Mouse (Mus musculus): ENCODE measurements around the gene Zbtb26. TPM values are rescaled to one million over a fixed set of nuclear protein-coding genes. Genes with fewer than 3 reads are reported as not detected.
A peak's percentile ranks its signal among the peaks of the same experiment; 100 is the strongest.

Gene Zbtb26
- polyA plus RNA-seq, 1 experiment from 2014 or later: 3.5 TPM

GRCm38 (mm10) chr2:37479559-37479958 lies 36.6 kb upstream of the Zbtb26 start:
- TF ChIP-seq CTCF (IDR thresholded peaks at IDR 0.05; ENCODE audit: low read depth): no peak
- no peak overlapping the region for H3K4me2 ChIP-seq (ENCODE audit: low read length)
- ATAC-seq (replicated peaks; ENCODE audit: low FRiP score, low read depth): no peak

DNA sequence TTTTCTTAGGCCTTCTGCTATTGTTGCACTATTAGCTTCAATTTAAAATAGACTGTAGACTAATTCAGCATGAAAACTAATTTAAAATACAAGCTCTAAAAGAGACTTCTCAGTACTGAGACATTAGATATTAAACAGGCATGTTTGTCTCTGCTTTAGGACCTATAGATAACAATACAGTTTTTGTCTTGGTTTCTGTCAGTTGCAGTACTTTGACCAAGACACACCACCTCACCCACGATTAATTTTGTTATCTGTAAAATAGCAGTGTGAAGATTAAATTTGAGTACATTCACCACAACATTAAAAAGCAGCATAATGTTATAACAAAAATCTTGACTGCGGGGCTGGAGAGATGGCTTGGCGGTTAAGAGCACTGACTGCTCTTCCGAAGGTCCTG lies 23.3 kb upstream of the Zbtb26 start:
- ATAC-seq (replicated peaks; ENCODE audit: low FRiP score, low read depth): no peak

More at GRCm38 (mm10) chr2:37479559-37479958, 36.6 kb upstream of the Zbtb26 start:
- Histone ChIP-seq H3K4me1 (replicated peaks; ENCODE audit: insufficient read depth, low read length) (no peaks in the 10 kb centered on the region), H3K27ac (no peak overlapping the region), H3K9me3 (replicated peaks; ENCODE audit: low read length) (no peaks in the 10 kb centered on the region), H3K27me3 (ENCODE audit: insufficient read depth, low read length) (no peaks in the 10 kb centered on the region), H3K36me3 (ENCODE audit: insufficient read depth, low read length) (peaks cover 25% of the 10 kb centered on the region), H3K9ac (ENCODE audit: low read depth, low read length) (no peak overlapping the region), H3K4me3 (replicated peaks; ENCODE audit: low read depth, low read length) (no peak overlapping the region)
- no peak for DNase-seq (ENCODE audit: low spot score)

DNA sequence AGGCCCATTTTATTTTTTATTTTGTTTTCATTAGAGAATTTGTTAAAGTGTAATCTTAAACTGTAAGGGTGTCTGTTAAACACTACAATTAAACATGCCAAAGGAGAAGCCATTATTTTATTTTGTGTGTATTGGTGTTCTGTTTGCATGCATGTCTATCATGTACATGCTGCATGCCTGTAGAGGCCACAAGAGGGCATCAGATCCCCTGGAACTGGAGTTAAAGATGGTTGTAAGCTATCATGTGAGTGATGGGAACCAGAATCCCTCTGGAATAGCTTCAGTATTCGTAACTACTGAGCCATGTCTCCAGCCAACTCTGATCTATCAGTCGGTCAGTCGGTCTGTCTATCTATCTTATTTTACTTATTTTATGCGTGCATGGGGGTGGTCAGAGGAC lies 17.8 kb upstream of the Zbtb26 start:
- peak; percentile 25; the same call in 1 of the 2 replicates for TF ChIP-seq CTCF (IDR thresholded peaks at IDR 0.05; ENCODE audit: low read depth)
- Histone ChIP-seq H3K9ac (ENCODE audit: low read depth, low read length) (no peak overlapping the region), H3K4me1 (replicated peaks; ENCODE audit: insufficient read depth, low read length) (no peaks in the 10 kb centered on the region), H3K27me3 (ENCODE audit: insufficient read depth, low read length) (no peaks in the 10 kb centered on the region), H3K36me3 (ENCODE audit: insufficient read depth, low read length) (no peaks in the 10 kb centered on the region), H3K4me2 (ENCODE audit: low read length) (no peak overlapping the region), H3K9me3 (replicated peaks; ENCODE audit: low read length) (no peaks in the 10 kb centered on the region), H3K4me3 (replicated peaks; ENCODE audit: low read depth, low read length) (no peak overlapping the region), H3K27ac (no peak overlapping the region)
- 94% methylated on average over 4 of the region's 4 CpGs for WGBS
- no peak for DNase-seq (ENCODE audit: low spot score)
- ATAC-seq (replicated peaks; ENCODE audit: low FRiP score, low read depth): no peak

More for the DNA sequence above, 23.3 kb upstream of the Zbtb26 start:
- H3K36me3 ChIP-seq (ENCODE audit: insufficient read depth, low read length): 0 out of 2 replicates have a peak, but pooled peaks cover 6% of the 10 kb centered on the region
- no peaks in the 10 kb centered on the region for H3K27me3 ChIP-seq (ENCODE audit: insufficient read depth, low read length)
- no peaks in the 10 kb centered on the region for H3K4me1 ChIP-seq (replicated peaks; ENCODE audit: insufficient read depth, low read length)
- H3K9ac ChIP-seq (ENCODE audit: low read depth, low read length): no peak overlapping the region
- H3K4me3 ChIP-seq (replicated peaks; ENCODE audit: low read depth, low read length): no peak overlapping the region
- no peaks in the 10 kb centered on the region for H3K9me3 ChIP-seq (replicated peaks; ENCODE audit: low read length)
- TF ChIP-seq CTCF (IDR thresholded peaks at IDR 0.05; ENCODE audit: low read depth): no peak
- no peak overlapping the region for H3K4me2 ChIP-seq (ENCODE audit: low read length)
- WGBS: 95% methylated on average over 4 of the region's 4 CpGs
- no peak for DNase-seq (ENCODE audit: low spot score)
- H3K27ac ChIP-seq: no peak overlapping the region

DNA sequence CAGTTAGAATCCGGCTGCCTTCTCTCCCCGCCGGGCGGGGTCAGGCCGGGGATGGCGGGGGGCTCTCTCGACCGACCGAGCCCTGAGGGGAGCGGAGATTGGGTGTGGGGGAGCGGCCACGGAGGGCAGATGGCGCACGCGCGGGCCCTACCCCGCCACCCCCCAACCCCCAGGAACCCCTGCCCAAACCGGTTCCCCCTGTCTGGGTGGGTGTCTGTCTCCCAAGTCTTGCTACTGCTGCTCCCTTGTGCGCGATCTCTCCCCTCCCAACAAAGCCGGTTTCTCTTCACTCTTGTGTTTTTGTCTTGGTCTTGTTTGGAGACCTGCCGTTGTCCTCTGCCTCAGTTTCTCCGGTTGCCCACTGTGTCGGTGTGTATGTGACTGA lies 9.4 kb upstream of the Zbtb26 start:
- Histone ChIP-seq H3K27me3 (ENCODE audit: insufficient read depth, low read length) (no peaks in the 10 kb centered on the region), H3K9me3 (replicated peaks; ENCODE audit: low read length) (no peaks in the 10 kb centered on the region), H3K4me2 (ENCODE audit: low read length) (peak overlapping the region; percentile 77), H3K36me3 (ENCODE audit: insufficient read depth, low read length) (no peaks in the 10 kb centered on the region), H3K4me1 (replicated peaks; ENCODE audit: insufficient read depth, low read length) (peaks cover 5% of the 10 kb centered on the region; the same call in 1 of the 2 replicates), H3K4me3 (replicated peaks; ENCODE audit: low read depth, low read length) (peak overlapping the region; percentile 90), H3K27ac (peak overlapping the region; percentile 89), H3K9ac (ENCODE audit: low read depth, low read length) (peak overlapping the region; percentile 95)
- ATAC-seq (replicated peaks; ENCODE audit: low FRiP score, low read depth) (peak; percentile 84), DNase-seq (ENCODE audit: low spot score) (no peak)
- WGBS: 1% methylated on average over 19 of the region's 24 CpGs
- TF ChIP-seq CTCF (IDR thresholded peaks at IDR 0.05; ENCODE audit: low read depth): no peak

DNA sequence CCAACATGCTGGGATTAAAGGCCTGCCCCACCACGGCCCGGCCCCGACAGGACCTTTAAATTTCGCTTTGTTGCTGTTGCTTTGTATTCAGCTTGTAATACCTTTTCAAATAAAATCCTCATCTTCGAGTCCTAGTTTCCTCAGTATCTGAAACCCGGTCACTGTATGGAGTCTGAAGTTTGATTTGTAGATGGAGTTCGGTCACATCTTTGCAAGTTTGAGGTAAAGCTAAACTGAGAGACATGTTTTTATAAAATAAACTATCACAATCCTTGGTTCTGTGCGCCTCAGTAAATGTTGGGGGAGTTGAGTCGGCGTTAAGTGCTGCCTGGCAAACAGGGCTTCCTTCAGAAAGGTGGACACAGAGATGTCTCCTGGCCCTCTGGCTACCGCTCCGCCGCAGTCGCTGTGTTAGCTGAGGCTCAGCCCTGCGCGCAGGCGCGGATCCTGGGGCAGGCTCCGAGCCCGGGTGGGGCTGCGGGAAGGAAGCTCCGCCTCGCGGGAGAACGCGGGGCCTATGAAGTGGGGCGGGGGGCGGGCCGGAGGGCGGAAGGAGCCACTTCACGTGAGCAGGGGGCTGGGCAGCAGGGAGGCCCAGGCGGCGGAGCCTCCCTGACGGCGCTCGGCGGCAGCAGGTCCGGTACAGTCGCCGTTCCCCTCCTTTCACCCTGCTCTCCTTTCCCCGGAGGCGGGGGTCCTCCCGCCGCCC lies 8.9 kb upstream of the Zbtb26 start:
- no peak for TF ChIP-seq CTCF (IDR thresholded peaks at IDR 0.05; ENCODE audit: low read depth)
- Histone ChIP-seq H3K4me3 (replicated peaks; ENCODE audit: low read depth, low read length) (peak overlapping the region; percentile 90), H3K4me2 (ENCODE audit: low read length) (peak overlapping the region; percentile 77), H3K36me3 (ENCODE audit: insufficient read depth, low read length) (no peaks in the 10 kb centered on the region), H3K27ac (peak overlapping the region; percentile 89), H3K27me3 (ENCODE audit: insufficient read depth, low read length) (no peaks in the 10 kb centered on the region), H3K4me1 (replicated peaks; ENCODE audit: insufficient read depth, low read length) (peaks cover 5% of the 10 kb centered on the region; the same call in 1 of the 2 replicates), H3K9me3 (replicated peaks; ENCODE audit: low read length) (no peaks in the 10 kb centered on the region), H3K9ac (ENCODE audit: low read depth, low read length) (peak overlapping the region; percentile 95)
- peak; percentile 97 for DNase-seq (ENCODE audit: low spot score)
- peak; percentile 99 for ATAC-seq (replicated peaks; ENCODE audit: low FRiP score, low read depth)
- 9% methylated on average over 32 of the region's 44 CpGs for WGBS

GRCm38 (mm10) chr2:37431609-37432008 lies 11.3 kb downstream of the Zbtb26 start:
- H3K36me3 ChIP-seq (ENCODE audit: insufficient read depth, low read length): peaks cover 9% of the 10 kb centered on the region
- peak overlapping the region; percentile 96 for H3K27ac ChIP-seq
- H3K4me1 ChIP-seq (replicated peaks; ENCODE audit: insufficient read depth, low read length): peaks cover 9% of the 10 kb centered on the region
- ATAC-seq (replicated peaks; ENCODE audit: low FRiP score, low read depth): peak; percentile 11; the same call in 1 of the 2 replicates
- H3K9me3 ChIP-seq (replicated peaks; ENCODE audit: low read length): no peaks in the 10 kb centered on the region
- no peak for DNase-seq (ENCODE audit: low spot score)
- peak overlapping the region; percentile 72; the same call in 1 of the 2 replicates for H3K9ac ChIP-seq (ENCODE audit: low read depth, low read length)
- no peaks in the 10 kb centered on the region for H3K27me3 ChIP-seq (ENCODE audit: insufficient read depth, low read length)
- 20% methylated on average over 7 of the region's 7 CpGs for WGBS
- TF ChIP-seq CTCF (IDR thresholded peaks at IDR 0.05; ENCODE audit: low read depth): no peak
- peak overlapping the region; percentile 62 for H3K4me3 ChIP-seq (replicated peaks; ENCODE audit: low read depth, low read length)
- peak overlapping the region; percentile 75 for H3K4me2 ChIP-seq (ENCODE audit: low read length)
